13 mouse cellular contexts compared by ENCODE assay signal in the genomic region with DNA sequence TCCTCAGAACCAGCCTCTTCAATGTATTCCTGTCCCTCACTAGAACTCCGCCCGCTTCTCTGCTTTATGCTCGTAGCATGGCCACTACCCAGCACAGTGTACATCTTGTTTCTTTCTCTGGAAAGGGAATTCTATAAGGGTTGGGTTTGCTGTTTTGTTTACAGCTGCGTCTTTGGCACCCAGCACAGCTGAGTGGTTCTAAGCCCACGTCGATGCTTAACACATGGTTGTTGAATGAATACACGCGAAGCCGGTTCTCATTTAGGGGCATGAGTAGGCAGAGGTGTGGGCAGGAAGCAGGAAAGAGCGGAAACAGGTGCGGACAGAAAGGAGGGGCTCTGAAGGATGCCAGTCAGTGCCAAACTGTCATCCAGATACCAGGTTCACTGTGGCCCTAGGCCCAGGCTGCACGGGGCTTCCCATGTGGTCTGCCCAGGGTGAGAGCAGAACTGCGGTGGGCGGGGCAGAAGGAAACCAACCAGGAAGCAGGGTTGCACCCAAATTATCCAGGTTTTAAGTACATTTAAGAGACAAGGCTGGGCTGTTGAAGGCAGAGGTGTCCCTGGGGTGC. TPM values are rescaled to one million over a fixed set of nuclear protein-coding genes. Genes with fewer than 3 reads are reported as not detected.
DNase-seq lines count a peak whose midpoint lies in the region; ATAC-seq and TF ChIP-seq lines count a peak whose summit lies in the region.
"Had no signal": no experiment of that assay in that cellular context is flagged by ENCODE, and none has a peak within 500 bp of the region (broad histone marks: within the 10 kb centered on the region; RNA-seq: fewer than 3 reads in every experiment).

No protein-coding gene starts in this region.

- whole genome bisulfite sequencing in forebrain, postnatal 0 days, result 75% methylated on average over 14 of the region's 14 CpGs
- WGBS in midbrain, embryonic 10.5 days, result 72% methylated on average over 14 of the region's 14 CpGs

- no peaks in the 10 kb centered on the region for H3K27me3 ChIP-seq in forebrain, postnatal 0 days (ENCODE audit: insufficient read depth, low read length)
- peaks cover 16% of the 10 kb centered on the region for H3K27me3 ChIP-seq in midbrain, embryonic 10.5 days (ENCODE audit: low read depth, poor library complexity, severe bottlenecking)

- no peak for TF ChIP-seq CTCF in forebrain, postnatal 0 days (IDR thresholded peaks at IDR 0.05; ENCODE audit: low read depth)

- no peak overlapping the region for H3K27ac ChIP-seq in forebrain, postnatal 0 days (ENCODE audit: low read depth, low read length)
- no peak overlapping the region for H3K27ac ChIP-seq in midbrain, embryonic 10.5 days (replicated peaks)
- H3K27ac ChIP-seq: liver, embryonic 15.5 days had no signal

- no peak overlapping the region for H3K4me3 ChIP-seq in forebrain, postnatal 0 days (ENCODE audit: low read depth, low read length)
- H3K4me3 ChIP-seq in midbrain, embryonic 10.5 days, result peak overlapping the region; percentile 65; the same call in 1 of the 2 replicates

- peak; percentile 54 for DNase-seq in right cerebral cortex, adult 18-20 months
- DNase-seq in right cerebral cortex, postnatal 4 days, result no peak
- no peak for DNase-seq in forebrain, postnatal 0 days
- no peak for DNase-seq in midbrain, embryonic 10.5 days (ENCODE audit: low spot score)
- DNase-seq in telencephalon, adult 2 months (ENCODE audit: low read depth, low spot score), result peak; percentile 43
- DNase-seq in T-cell, adult 2 months (ENCODE audit: low spot score), result no peak
- no peak for DNase-seq in heart, adult 11 months
- DNase-seq: heart, postnatal 14 days; kidney, postnatal 10 days; thymus, postnatal 4 days had no signal

- no peak for ATAC-seq in forebrain, postnatal 0 days
- ATAC-seq: activated CD4-positive, CD25-positive, alpha-beta regulatory T cell, adult 4 months had no signal

- H3K9ac ChIP-seq in forebrain, postnatal 0 days, result no peak overlapping the region
- H3K9ac ChIP-seq: liver, embryonic 15.5 days had no signal

- H3K9me3 ChIP-seq in forebrain, postnatal 0 days (ENCODE audit: low read length), result no peaks in the 10 kb centered on the region
- H3K9me3 ChIP-seq in midbrain, embryonic 10.5 days (replicated peaks), result no peaks in the 10 kb centered on the region
- H3K9me3 ChIP-seq: liver, embryonic 15.5 days had no signal

- H3K36me3 ChIP-seq in forebrain, postnatal 0 days (ENCODE audit: insufficient read depth), result 0 out of 2 replicates have a peak, but pooled peaks cover 5% of the 10 kb centered on the region
- H3K36me3 ChIP-seq in midbrain, embryonic 10.5 days, result no peaks in the 10 kb centered on the region
- H3K36me3 ChIP-seq: liver, embryonic 15.5 days had no signal

- H3K4me2 ChIP-seq in forebrain, postnatal 0 days (ENCODE audit: low read depth), result peak overlapping the region; percentile 84; the same call in 1 of the 2 replicates

- H3K4me1 ChIP-seq in forebrain, postnatal 0 days (ENCODE audit: insufficient read depth), result peaks cover 9% of the 10 kb centered on the region; the same call in 1 of the 2 replicates
- H3K4me1 ChIP-seq in midbrain, embryonic 10.5 days, result peaks cover 30% of the 10 kb centered on the region

RNA-seq across cellular contexts. Expression of a gene that starts 1.0 kb away (rescaled TPM):
- 108 and 123 TPM in 2 replicates for total RNA-seq in forebrain, postnatal 0 days (2014; rRNA removed)
- 130 and 171 TPM in 2 replicates for polyA plus RNA-seq in forebrain, postnatal 0 days (2015; fragmentation: Nextera tagmentation; extraction: Ambion mirVana)
- 14.5 and 23.7 TPM in 2 replicates for polyA plus RNA-seq in midbrain, embryonic 10.5 days (2016; fragmentation: Nextera tagmentation; extraction: Ambion mirVana)
- total RNA-seq: megakaryocyte progenitor cell, adult 5-6 weeks had no signal
- polyA plus RNA-seq: activated CD4-positive, CD25-positive, alpha-beta regulatory T cell, adult 4 months had no signal

Comparison
In these comparisons a context has a peak if more than half of its experiments do, and no peak if none do; other contexts are left out.
1. DNase-seq: peak in right cerebral cortex, adult 18-20 months (single experiment) and telencephalon, adult 2 months (single experiment); none in right cerebral cortex, postnatal 4 days (single experiment), forebrain, postnatal 0 days (single experiment), midbrain, embryonic 10.5 days (single experiment), T-cell, adult 2 months (single experiment) and heart, adult 11 months (single experiment).